Mouse (Mus musculus): ENCODE data around the gene Zfp790. TPM values are rescaled to one million over a fixed set of nuclear protein-coding genes. Genes with fewer than 3 reads are reported as not detected.
"Not testable (repeated sequence)": the region's sequence is repeated elsewhere in the genome, so short reads cannot be mapped to it uniquely, and the experiment has no call there.

Zfp790 gene
- polyA plus RNA-seq, 1 experiment from 2014 or later, result 12.7 TPM

DNA sequence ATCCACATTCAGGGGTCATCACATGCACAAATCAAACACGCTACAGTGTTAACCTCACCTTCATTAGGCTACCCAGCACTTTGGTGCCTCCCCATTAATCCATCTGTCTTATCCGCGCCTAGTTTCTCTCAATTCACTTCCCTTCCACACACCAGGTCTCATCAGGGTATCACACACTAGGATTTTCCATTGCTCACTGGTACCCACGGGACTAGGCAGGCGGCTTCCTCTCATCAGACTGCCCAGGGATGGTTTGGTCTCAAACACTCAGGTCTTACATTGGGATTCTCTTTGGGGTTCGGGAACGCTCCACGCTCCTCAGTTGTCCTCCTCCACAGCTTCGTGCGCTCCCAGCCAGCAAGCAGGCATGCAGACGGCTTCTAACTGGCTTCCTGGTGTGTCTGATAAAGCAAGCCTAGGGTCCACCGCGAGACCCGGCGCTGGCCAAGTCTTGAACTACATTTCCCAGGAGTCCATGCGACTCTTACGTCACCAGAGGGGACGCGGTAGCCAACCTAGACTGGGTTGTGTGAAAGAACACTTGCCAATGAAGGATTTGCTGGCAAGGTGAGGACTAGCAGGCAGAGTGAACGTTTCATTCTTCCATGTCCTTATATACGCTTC is 37.4 kb downstream of the Zfp790 start, which contains the start of gene Zfp940:
Zfp940 (minus strand) TSS at position 451 of the 624 bp plus-strand sequence.
- Histone ChIP-seq H3K4me1 (peaks cover 10% of the 10 kb centered on the region), H3K27ac (replicated peaks) (peak within 1 kb of the TSS; percentile 86), H3K9me3 (replicated peaks) (peaks cover 6% of the 10 kb centered on the region; the same call in 1 of the 2 replicates), H3K27me3 (ENCODE audit: low read depth, poor library complexity, severe bottlenecking) (no peaks in the 10 kb centered on the region), H3K36me3 (peaks cover 33% of the 10 kb centered on the region), H3K4me3 (peak within 1 kb of the TSS; percentile 67)
- 2% methylated on average over 21 of the region's 21 CpGs for WGBS
- DNase-seq (ENCODE audit: low spot score), result peak; percentile 85

DNA sequence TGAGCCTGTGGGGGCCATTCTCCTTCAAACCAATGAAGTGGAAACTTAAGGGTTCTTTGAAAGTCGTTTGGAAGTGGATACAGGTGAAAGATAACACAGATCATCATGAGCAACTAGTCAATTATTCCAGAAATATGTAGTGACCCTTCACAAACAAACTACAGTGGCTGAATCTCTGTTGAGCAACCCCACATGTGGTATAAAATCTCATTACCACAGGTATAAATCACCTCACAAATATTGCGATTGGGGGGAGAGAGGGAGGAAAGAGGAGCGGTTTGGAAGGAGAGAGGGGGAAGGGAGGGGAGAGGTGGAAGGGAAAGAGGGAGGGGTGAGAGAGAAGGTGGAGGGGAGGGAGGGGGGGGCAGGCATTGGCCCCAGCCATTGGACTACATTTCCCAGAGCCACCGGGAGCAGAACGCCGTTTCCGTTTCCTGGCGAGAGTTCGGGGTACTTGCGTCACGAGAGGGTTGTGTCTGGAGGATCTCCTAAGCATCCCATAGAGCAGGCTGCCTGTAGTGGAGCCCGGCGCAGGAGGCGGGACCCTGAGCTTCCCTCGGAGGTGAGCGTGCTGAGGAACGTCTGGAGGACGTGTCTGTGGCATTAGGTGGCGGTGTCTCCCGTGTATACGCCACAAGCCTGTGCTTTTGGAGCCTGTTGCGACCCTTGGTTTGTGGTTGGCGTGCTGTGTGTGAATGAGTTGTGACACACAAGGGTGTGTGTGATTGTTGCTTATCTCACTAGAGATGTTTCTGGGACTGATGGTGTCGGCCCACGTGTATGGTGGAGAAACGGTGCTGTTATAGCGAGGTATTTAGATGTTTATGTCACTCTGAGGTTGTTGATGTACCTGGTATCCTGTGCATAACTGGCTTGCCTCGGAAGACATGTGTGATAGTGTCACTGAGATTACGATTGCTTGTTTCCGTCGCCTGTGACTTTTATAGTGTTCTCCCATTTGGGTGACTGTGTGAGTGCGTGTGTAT is 43.9 kb downstream of the Zfp790 start, which contains the start of gene Zfp420:
Zfp420 (plus strand) TSS at position 448 of the 986 bp plus-strand sequence.
- Histone ChIP-seq H3K4me3 (peak within 1 kb of the TSS; percentile 71), H3K4me1 (peaks cover 13% of the 10 kb centered on the region), H3K27ac (replicated peaks) (peak within 1 kb of the TSS; percentile 71), H3K9me3 (replicated peaks) (no peaks in the 10 kb centered on the region; the same call in 1 of the 2 replicates), H3K27me3 (ENCODE audit: low read depth, poor library complexity, severe bottlenecking) (no peaks in the 10 kb centered on the region), H3K36me3 (peaks cover 8% of the 10 kb centered on the region)
- peak; percentile 86 for DNase-seq (ENCODE audit: low spot score)
- 10% methylated on average over 32 of the region's 32 CpGs for WGBS

DNA sequence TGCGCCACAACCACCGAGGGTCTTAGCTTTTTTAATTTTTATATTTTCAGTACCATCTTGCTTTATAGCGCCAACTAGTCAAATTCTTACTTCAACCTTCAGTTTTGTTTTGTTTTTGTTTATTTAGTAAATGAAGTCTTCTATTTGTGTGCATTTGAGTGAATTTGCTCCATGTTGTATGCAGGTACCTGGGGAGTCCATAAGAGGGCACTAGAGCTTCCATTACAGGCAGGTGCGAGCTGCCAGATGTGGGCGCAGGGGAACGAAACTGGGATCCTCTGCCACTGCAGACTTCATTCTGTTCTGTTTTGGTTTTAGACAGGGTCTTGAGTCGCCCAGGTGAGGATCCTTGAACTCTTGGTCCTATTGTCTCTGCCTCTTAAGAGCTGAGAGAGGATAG is 45.7 kb downstream of the Zfp790 start:
- Histone ChIP-seq H3K27me3 (ENCODE audit: low read depth, poor library complexity, severe bottlenecking) (no peaks in the 10 kb centered on the region), H3K9me3 (replicated peaks) (peaks cover 6% of the 10 kb centered on the region; the same call in 1 of the 2 replicates), H3K4me3 (no peak overlapping the region), H3K36me3 (peaks cover 8% of the 10 kb centered on the region), H3K27ac (replicated peaks) (no peak overlapping the region), H3K4me1 (peaks cover 13% of the 10 kb centered on the region)
- no peak for DNase-seq (ENCODE audit: low spot score)
- WGBS, result 91% methylated on average over 7 of the region's 7 CpGs

DNA sequence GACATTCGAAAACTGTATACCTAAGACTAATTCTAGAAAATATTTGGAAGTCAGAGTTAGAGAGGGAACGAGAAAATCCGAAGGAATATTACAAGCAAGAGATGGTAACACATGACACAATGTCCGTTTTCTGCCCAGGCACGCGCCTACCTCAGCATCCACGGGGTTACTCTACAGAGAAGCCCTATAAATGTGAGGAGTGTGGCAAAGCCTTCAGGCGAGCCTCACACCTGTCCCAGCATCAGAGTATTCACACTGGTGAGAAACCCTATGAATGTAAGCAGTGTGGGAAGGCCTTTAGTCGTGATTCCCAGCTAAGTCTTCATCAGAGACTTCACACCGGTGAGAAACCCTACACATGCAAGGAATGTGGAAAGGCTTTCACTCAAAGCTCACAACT is 58.3 kb downstream of the Zfp790 start:
- Histone ChIP-seq H3K9me3 (replicated peaks) (peaks cover 59% of the 10 kb centered on the region), H3K27ac (replicated peaks) (no peak overlapping the region), H3K4me3 (no peak overlapping the region), H3K36me3 (peaks cover 69% of the 10 kb centered on the region), H3K27me3 (ENCODE audit: low read depth, poor library complexity, severe bottlenecking) (no peaks in the 10 kb centered on the region), H3K4me1 (no peaks in the 10 kb centered on the region)
- DNase-seq (ENCODE audit: low spot score), result no peak
- 94% methylated on average over 10 of the region's 10 CpGs for WGBS

DNA sequence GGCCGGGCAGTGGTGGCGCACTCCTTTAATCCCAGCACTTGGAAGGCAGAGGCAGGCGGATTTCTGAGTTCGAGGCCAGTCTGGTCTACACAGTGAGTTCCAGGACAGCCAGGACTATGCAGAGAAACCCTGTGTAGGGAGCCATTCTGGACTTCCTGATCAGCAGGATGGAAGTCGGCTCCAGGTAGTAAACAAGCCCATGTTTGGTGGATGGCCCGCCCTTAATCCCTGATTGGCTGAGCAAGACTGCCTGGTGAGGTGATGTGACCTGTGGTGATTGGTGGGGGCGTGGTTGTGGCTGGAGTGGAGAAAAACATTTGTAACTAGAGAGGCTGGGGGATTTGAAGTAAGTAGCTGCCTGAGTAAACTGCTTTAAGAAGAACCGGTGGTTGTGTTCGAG is 61.6 kb downstream of the Zfp790 start:
- not testable (repeated sequence) for H3K27ac ChIP-seq (replicated peaks); H3K4me3 ChIP-seq; H3K27me3 ChIP-seq (ENCODE audit: low read depth, poor library complexity, severe bottlenecking); H3K4me1 ChIP-seq; DNase-seq (ENCODE audit: low spot score)
- H3K9me3 ChIP-seq (replicated peaks), result peaks cover 59% of the 10 kb centered on the region
- WGBS, result 93% methylated on average over 9 of the region's 9 CpGs
- peaks cover 55% of the 10 kb centered on the region for H3K36me3 ChIP-seq

DNA sequence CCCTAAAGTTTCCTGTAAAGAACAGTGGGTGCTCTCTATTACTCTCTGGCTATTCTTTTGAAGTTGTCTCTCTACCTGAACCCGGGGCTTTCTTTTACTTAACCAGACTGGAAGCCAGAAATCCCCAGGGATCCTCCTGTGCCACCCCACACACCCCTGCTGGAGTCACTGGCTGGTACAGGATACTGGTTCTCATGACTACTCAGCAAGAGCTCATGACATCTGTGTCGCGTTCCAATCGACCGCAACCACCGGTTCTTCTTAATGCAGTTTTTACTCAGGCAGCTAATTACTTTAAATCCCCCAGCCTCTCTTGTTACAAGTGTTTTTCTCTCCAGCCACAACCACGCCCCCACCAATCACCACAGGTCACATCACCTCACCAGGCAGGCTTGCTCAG is 64.1 kb downstream of the Zfp790 start:
- Histone ChIP-seq H3K9me3 (replicated peaks) (peaks cover 71% of the 10 kb centered on the region), H3K27ac (replicated peaks) (no peak overlapping the region), H3K36me3 (peaks cover 33% of the 10 kb centered on the region), H3K27me3 (ENCODE audit: low read depth, poor library complexity, severe bottlenecking) (no peaks in the 10 kb centered on the region), H3K4me1 (no peaks in the 10 kb centered on the region), H3K4me3 (no peak overlapping the region)
- DNase-seq (ENCODE audit: low spot score), result no peak
- 83% methylated on average over 7 of the region's 7 CpGs for WGBS

MicroRNAs encoded within 50 kb of the gene (microRNA counts, 519-probe panel; counts per million panel counts)
- microRNA mmu-miR-1964, result not detected

Small RNA genes within 50 kb of the gene (microRNA-seq; reads per million reads assigned to microRNA genes)
- 3.6 reads per million, percentile 6 among the genes with 10 or more reads in this experiment for gene Mir1964

Other genes with a start within 250 kb of the Zfp790 start
- gene Catsperg2, start 89.1 kb upstream of the Zfp790 start, polyA plus RNA-seq (2016; fragmentation: Nextera tagmentation; extraction: Ambion mirVana), result 0.05 and 0.06 TPM in 2 replicates
- gene Zfp84, start 47.6 kb upstream of the Zfp790 start, polyA plus RNA-seq (2016; fragmentation: Nextera tagmentation; extraction: Ambion mirVana), result 10.9 and 14.6 TPM in 2 replicates
- 6.8 and 8.3 TPM in 2 replicates for gene Zfp30, start 32.1 kb upstream of the Zfp790 start, polyA plus RNA-seq (2016; fragmentation: Nextera tagmentation; extraction: Ambion mirVana)
- gene Zfp940, start 37.6 kb downstream of the Zfp790 start, polyA plus RNA-seq (2016; fragmentation: Nextera tagmentation; extraction: Ambion mirVana), result 9.7 and 10.3 TPM in 2 replicates
- gene Zfp420, start 43.9 kb downstream of the Zfp790 start, polyA plus RNA-seq (2016; fragmentation: Nextera tagmentation; extraction: Ambion mirVana), result 8.8 and 9.3 TPM in 2 replicates
- gene Zfp27, start 90.5 kb downstream of the Zfp790 start, polyA plus RNA-seq (2016; fragmentation: Nextera tagmentation; extraction: Ambion mirVana), result 10.6 and 12.8 TPM in 2 replicates
- gene Zfp383, start 92.1 kb downstream of the Zfp790 start, polyA plus RNA-seq (2016; fragmentation: Nextera tagmentation; extraction: Ambion mirVana), result 5.4 and 7.3 TPM in 2 replicates
- 12.7 and 15.8 TPM in 2 replicates for gene Zfp74, start 138.0 kb downstream of the Zfp790 start, polyA plus RNA-seq (2016; fragmentation: Nextera tagmentation; extraction: Ambion mirVana)
- 22.8 and 23.3 TPM in 2 replicates for gene Zfp568, start 167.8 kb downstream of the Zfp790 start, polyA plus RNA-seq (2016; fragmentation: Nextera tagmentation; extraction: Ambion mirVana)
- gene Zfp14, start 235.3 kb downstream of the Zfp790 start, polyA plus RNA-seq (2016; fragmentation: Nextera tagmentation; extraction: Ambion mirVana), result 4.1 and 4.4 TPM in 2 replicates